Mouse (Mus musculus): ENCODE results near the gene Schip1. TPM values are rescaled to one million over a fixed set of nuclear protein-coding genes. Genes with fewer than 3 reads are reported as not detected.

The Schip1 gene
- total and polyA plus RNA-seq, 2 experiments from 2014 or later: 114 to 192 TPM

DNA sequence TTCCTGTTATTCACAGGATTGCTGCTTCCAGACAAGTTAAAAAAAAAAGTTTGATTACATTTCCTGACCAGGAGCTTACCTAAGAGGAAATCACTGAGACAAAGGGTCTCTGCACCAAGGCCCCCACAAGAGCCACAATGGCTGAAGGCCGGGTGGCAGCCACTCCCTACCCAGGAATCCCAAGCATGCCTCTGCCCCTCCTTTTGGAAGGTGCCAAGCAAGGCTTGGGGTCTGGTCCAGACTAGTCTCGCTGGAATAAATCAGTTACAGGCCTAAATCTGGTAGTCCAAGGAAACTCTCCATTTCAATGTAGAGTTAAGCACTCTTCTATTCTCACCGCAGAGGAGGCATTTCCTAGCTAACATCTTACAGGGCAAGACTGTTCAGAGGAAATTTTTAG, 427.9 kb downstream of the Schip1 start:
- no peak for TF ChIP-seq CTCF (IDR thresholded peaks at IDR 0.05; ENCODE audit: low read depth)
- Histone ChIP-seq H3K4me3 (ENCODE audit: low read depth, low read length) (no peak overlapping the region), H3K27me3 (ENCODE audit: insufficient read depth, low read length) (no peaks in the 10 kb centered on the region)

DNA sequence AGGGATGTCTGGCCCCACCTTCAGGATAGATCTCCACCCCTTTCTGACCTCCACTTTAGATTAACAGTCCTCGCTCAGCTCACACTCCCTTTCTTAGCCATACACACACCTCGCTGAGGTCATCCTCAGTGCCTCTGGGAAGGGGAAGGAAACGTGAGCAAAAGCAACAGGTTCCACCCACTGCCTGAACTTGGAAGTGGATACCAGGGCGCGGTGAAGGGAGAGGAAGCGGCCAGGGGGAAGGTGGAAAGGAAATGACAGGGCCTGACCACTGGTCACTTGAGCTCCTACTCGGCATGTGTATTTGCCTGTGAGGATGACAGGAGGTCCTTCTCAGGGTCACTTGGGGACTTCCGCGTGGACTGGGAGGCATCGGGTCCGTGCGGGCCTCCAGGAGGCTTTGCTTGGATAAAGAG, 428.6 kb downstream of the Schip1 start:
- H3K9me3 ChIP-seq (ENCODE audit: low read length): no peaks in the 10 kb centered on the region
- TF ChIP-seq CTCF (IDR thresholded peaks at IDR 0.05; ENCODE audit: low read depth): no peak
- H3K4me3 ChIP-seq (ENCODE audit: low read depth, low read length): peak overlapping the region; percentile 71
- peak overlapping the region; percentile 71 for H3K9ac ChIP-seq
- peak overlapping the region; percentile 77 for H3K27ac ChIP-seq (ENCODE audit: low read depth, low read length)
- DNase-seq (peak; percentile 28), ATAC-seq (no peak)
- H3K4me1 ChIP-seq (ENCODE audit: insufficient read depth): 0 out of 2 replicates have a peak, but pooled peaks cover 3% of the 10 kb centered on the region
- no peaks in the 10 kb centered on the region for H3K36me3 ChIP-seq (ENCODE audit: insufficient read depth)
- 8% methylated on average over 12 of the region's 12 CpGs for WGBS
- peak overlapping the region; percentile 99 for H3K4me2 ChIP-seq (ENCODE audit: low read depth)
- no peaks in the 10 kb centered on the region for H3K27me3 ChIP-seq (ENCODE audit: insufficient read depth, low read length)

More for the DNA sequence above, 427.9 kb downstream of the Schip1 start:
- Histone ChIP-seq H3K4me1 (ENCODE audit: insufficient read depth) (0 out of 2 replicates have a peak, but pooled peaks cover 3% of the 10 kb centered on the region), H3K9ac (no peak overlapping the region), H3K36me3 (ENCODE audit: insufficient read depth) (no peaks in the 10 kb centered on the region), H3K4me2 (ENCODE audit: low read depth) (peak overlapping the region; percentile 99), H3K9me3 (ENCODE audit: low read length) (no peaks in the 10 kb centered on the region), H3K27ac (ENCODE audit: low read depth, low read length) (no peak overlapping the region)
- ATAC-seq (no peak), DNase-seq (no peak)
- 35% methylated on average over 3 of the region's 3 CpGs for WGBS

DNA sequence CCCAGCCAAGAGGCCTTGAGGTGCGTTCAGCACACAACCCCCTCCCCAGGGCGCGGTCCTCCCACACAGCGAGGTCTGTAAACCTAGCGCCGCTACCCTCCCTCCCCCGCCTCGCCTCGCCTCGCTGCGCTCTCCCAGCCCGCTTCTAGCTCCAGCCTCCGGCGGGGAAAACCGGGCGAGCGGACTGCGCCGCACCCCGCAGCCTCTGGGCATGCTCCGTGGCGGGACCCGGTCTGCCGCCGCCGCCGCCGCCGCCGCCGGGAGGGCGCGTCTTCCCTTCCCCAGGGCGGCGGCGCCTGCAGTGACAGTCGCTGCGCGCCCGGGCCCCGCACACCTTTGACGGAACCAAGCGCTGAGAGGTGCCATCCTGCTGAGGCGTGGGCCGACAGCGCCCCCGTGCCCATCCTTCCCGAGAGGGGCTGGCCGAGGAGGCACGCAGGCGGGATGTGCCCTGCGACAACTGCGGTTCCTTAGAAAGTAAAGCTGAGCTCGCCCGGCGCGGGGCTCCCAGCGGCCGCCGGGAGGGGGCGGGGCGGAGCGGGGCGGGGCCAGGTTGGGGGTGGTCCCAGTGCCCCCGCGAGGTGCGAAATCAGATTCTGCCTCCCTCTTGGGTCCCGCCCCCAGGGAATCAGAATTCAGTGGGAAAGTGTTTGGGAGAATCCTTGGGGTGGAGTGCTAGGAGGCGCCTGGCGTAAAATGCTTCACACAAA, 429.1 kb downstream of the Schip1 start:
- WGBS: 5% methylated on average over 65 of the region's 70 CpGs

DNA sequence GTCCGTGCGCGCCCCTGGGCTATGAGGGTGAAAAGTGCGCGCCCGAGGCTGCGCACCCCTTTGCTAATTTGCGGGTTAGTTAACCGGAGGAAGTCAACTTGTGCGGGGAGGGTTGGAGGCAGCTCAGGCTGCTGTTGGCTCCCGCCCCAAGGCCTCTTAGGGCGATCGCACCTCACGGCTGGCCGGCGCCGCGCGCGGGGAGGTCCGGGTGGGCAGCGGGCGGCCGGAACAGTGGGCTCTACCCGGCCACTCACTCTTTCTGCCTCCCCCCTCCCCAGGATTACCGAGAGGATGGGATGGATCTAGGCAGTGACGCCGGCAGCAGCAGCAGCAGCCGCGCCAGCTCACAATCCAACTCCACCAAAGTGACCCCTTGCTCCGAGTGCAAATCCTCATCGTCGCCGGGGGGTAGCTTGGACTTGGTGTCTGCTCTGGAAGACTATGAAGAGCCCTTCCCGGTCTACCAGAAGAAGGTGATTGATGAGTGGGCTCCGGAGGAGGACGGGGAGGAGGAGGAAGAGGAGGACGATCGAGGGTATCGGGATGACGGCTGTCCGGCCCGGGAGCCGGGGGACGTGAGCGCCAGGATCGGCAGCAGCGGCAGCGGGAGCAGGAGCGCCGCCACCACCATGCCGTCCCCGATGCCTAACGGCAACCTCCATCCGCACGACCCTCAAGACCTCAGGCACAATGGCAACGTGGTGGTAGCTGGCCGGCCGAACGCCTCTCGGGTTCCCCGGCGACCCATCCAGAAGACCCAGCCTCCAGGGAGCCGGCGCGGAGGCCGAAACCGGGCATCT, 429.9 kb downstream of the Schip1 start:
- no peaks in the 10 kb centered on the region for H3K36me3 ChIP-seq (ENCODE audit: insufficient read depth)
- H3K4me3 ChIP-seq (ENCODE audit: low read depth, low read length): peak overlapping the region; percentile 71
- no peak for TF ChIP-seq CTCF (IDR thresholded peaks at IDR 0.05; ENCODE audit: low read depth)
- peak overlapping the region; percentile 77 for H3K27ac ChIP-seq (ENCODE audit: low read depth, low read length)
- DNase-seq: peak; percentile 52
- H3K27me3 ChIP-seq (ENCODE audit: insufficient read depth, low read length): no peaks in the 10 kb centered on the region
- peak; percentile 36 for ATAC-seq
- peak overlapping the region; percentile 71 for H3K9ac ChIP-seq
- no peaks in the 10 kb centered on the region for H3K9me3 ChIP-seq (ENCODE audit: low read length)
- WGBS: under 1% methylated on average over 68 of the region's 68 CpGs
- H3K4me2 ChIP-seq (ENCODE audit: low read depth): peak overlapping the region; percentile 99
- H3K4me1 ChIP-seq (ENCODE audit: insufficient read depth): 0 out of 2 replicates have a peak, but pooled peaks cover 3% of the 10 kb centered on the region

More for the DNA sequence above, 429.1 kb downstream of the Schip1 start:
- ATAC-seq: peak; percentile 79
- H3K4me2 ChIP-seq (ENCODE audit: low read depth): peak overlapping the region; percentile 99
- H3K4me3 ChIP-seq (ENCODE audit: low read depth, low read length): peak overlapping the region; percentile 71
- peak; percentile 82 for DNase-seq
- H3K9me3 ChIP-seq (ENCODE audit: low read length): no peaks in the 10 kb centered on the region
- peak; percentile 48 for TF ChIP-seq CTCF (IDR thresholded peaks at IDR 0.05; ENCODE audit: low read depth)
- H3K27ac ChIP-seq (ENCODE audit: low read depth, low read length): peak overlapping the region; percentile 77
- H3K27me3 ChIP-seq (ENCODE audit: insufficient read depth, low read length): no peaks in the 10 kb centered on the region
- H3K9ac ChIP-seq: peak overlapping the region; percentile 71
- H3K4me1 ChIP-seq (ENCODE audit: insufficient read depth): 0 out of 2 replicates have a peak, but pooled peaks cover 3% of the 10 kb centered on the region
- no peaks in the 10 kb centered on the region for H3K36me3 ChIP-seq (ENCODE audit: insufficient read depth)

DNA sequence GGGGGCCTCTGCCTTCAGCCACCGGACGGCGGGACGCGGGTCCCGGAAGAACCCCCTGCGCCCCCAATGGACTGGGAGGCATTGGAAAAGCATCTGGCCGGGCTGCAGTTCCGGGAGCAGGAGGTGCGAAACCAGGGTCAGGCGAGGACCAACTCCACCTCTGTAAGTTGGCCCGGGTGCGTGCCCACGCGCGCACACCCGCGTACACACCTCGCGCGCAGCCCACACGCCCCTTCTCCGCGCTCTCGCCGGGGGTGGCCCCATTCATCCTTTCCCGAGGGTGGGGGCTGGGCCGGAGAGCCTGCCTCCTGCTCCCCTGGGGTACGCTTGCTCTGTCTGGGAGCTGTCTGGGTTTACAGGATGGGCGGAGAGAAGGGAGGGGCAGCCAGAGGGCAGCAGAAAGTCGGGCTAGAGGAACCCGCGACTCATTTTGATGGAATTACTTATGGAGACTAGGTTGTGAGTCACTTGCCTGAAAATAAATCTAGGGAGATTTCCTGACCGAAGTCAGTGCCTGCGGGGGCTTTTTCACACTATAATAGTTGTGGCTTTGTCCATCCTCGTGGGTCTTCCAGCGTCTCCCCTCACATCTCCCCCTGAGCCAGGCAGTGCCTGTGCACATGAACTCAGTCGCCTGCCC, 430.6 kb downstream of the Schip1 start:
- WGBS: 1% methylated on average over 38 of the region's 38 CpGs
- Histone ChIP-seq H3K27ac (ENCODE audit: low read depth, low read length) (peak overlapping the region; percentile 77), H3K4me1 (ENCODE audit: insufficient read depth) (0 out of 2 replicates have a peak, but pooled peaks cover 3% of the 10 kb centered on the region), H3K9ac (peak overlapping the region; percentile 71), H3K27me3 (ENCODE audit: insufficient read depth, low read length) (no peaks in the 10 kb centered on the region), H3K36me3 (ENCODE audit: insufficient read depth) (no peaks in the 10 kb centered on the region), H3K4me2 (ENCODE audit: low read depth) (peak overlapping the region; percentile 99), H3K9me3 (ENCODE audit: low read length) (no peaks in the 10 kb centered on the region), H3K4me3 (ENCODE audit: low read depth, low read length) (peak overlapping the region; percentile 71)
- DNase-seq (peak; percentile 40), ATAC-seq (peak; percentile 40)
- no peak for TF ChIP-seq CTCF (IDR thresholded peaks at IDR 0.05; ENCODE audit: low read depth)

DNA sequence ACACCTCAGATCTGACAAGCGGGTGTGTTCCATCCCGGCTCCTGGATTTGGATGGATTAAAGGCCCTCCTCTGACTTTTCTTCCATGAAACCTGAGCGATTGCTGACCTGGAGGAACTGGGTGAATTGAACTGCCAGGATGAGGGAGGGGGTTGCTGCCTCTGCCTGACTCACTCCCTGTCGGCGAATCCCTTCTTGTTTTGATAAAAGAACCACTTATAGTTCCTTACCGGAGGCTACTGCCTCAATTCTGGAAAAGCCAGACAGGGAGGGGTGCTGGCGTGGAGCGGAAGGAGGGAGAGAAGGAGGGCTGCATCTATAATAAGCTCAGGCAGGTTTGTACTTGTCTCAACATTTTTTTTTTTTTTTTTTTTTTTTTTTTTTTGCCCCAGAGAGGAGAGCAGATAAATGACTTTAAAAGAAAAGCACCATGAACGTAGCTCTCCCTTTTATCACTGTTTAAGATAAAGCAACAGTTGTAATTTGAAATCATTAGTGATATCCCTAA, 431.2 kb downstream of the Schip1 start:
- no peaks in the 10 kb centered on the region for H3K36me3 ChIP-seq (ENCODE audit: insufficient read depth)
- peak overlapping the region; percentile 71 for H3K9ac ChIP-seq
- no peaks in the 10 kb centered on the region for H3K27me3 ChIP-seq (ENCODE audit: insufficient read depth, low read length)
- peak overlapping the region; percentile 71 for H3K4me3 ChIP-seq (ENCODE audit: low read depth, low read length)
- H3K27ac ChIP-seq (ENCODE audit: low read depth, low read length): 0 out of 2 replicates have a peak overlapping the region, but pooled peaks have one; percentile 22
- peak overlapping the region; percentile 99 for H3K4me2 ChIP-seq (ENCODE audit: low read depth)
- ATAC-seq (peak; percentile 21), DNase-seq (peak; percentile 27)
- TF ChIP-seq CTCF (IDR thresholded peaks at IDR 0.05; ENCODE audit: low read depth): no peak
- no peaks in the 10 kb centered on the region for H3K9me3 ChIP-seq (ENCODE audit: low read length)
- 2% methylated on average over 9 of the region's 9 CpGs for WGBS
- H3K4me1 ChIP-seq (ENCODE audit: insufficient read depth): 0 out of 2 replicates have a peak, but pooled peaks cover 3% of the 10 kb centered on the region
